Mouse (Mus musculus) midbrain, embryonic 15.5 days (tissue): ENCODE measurements at regions not wholly inside any gene's neighbourhood (a gene's known extent, or its start where the extent isn't known, plus 50 kb on each side); places are given as distances from the start of the nearest gene placed in this dataset.
"Not testable (repeated sequence)": the region's sequence is repeated elsewhere in the genome, so short reads cannot be mapped to it uniquely, and the experiment has no call there.

Experiments used
- ATAC-seq: fragments of 200-750 bp; cut with Nextera tagmentation; replicated peaks from 2 replicates; pipeline ENCODE4 v1.8.0; 2017; ENCODE audit warnings: moderate TSS enrichment
- H3K27ac ChIP-seq: fragments of 300-500 bp; sonication (generic); 2 replicates; pipeline ENCODE4 v1.5.1; 2015; ENCODE audit warnings: mild to moderate bottlenecking, inconsistent platforms
- H3K27me3 ChIP-seq: fragments of 300-500 bp; sonication (generic); replicated peaks from 2 replicates; pipeline ENCODE4 v1.6.1; 2015; ENCODE audit warnings: inconsistent platforms
- H3K36me3 ChIP-seq: fragments of 300-500 bp; sonication (generic); replicated peaks from 2 replicates; pipeline ENCODE4 v1.6.1; 2015; ENCODE audit warnings: inconsistent platforms
- H3K4me1 ChIP-seq: fragments of 300-500 bp; sonication (generic); 2 replicates; pipeline ENCODE4 v1.6.1; 2015; ENCODE audit warnings: inconsistent platforms
- H3K4me2 ChIP-seq: fragments of 300-500 bp; sonication (generic); 2 replicates; pipeline ENCODE4 v1.6.1; 2015; ENCODE audit warnings: inconsistent platforms, mild to moderate bottlenecking, moderate library complexity
- H3K4me3 ChIP-seq: fragments of 300-500 bp; sonication (generic); 2 replicates; pipeline ENCODE4 v1.5.1; 2015; ENCODE audit warnings: mild to moderate bottlenecking, inconsistent platforms
- H3K9ac ChIP-seq: fragments of 300-500 bp; sonication (generic); 2 replicates; pipeline ENCODE4 v1.6.1; 2015; ENCODE audit warnings: mild to moderate bottlenecking, inconsistent platforms
- H3K9me3 ChIP-seq: fragments of 300-500 bp; sonication (generic); 2 replicates; pipeline ENCODE4 v1.6.1; 2016; ENCODE audit warnings: inconsistent platforms
- WGBS: fragments of 180-500 bp; shearing (Covaris S2); methylation state at CpG from one replicate; pipeline ENCODE4 v1.1.7; 2015; ENCODE audit warnings: mixed read lengths; 5-methylcytosine and 5-hydroxymethylcytosine counted together

DNA sequence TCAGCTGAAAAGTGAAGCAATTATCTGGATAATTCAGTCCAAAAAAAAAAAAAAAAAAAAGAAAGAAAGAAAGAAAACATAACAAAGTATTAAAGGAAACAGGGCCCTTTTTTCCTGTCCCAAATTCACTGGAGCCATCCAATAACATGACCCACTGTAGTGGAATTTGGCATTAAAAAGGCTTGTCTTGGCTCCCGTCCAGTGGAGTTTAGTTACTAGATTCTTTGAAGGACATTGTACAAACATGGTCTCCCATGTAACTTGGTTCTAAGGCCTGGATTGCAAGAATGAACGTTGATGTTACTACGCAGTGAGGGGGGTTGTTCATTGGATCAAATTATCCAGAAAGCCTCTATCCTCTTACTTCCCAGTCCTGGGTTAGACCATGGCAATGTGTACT is 207.4 kb downstream of the Msrb3 start:
- H3K27me3 ChIP-seq, result peaks cover 8% of the 10 kb centered on the region
- 65% methylated on average over 3 of the region's 3 CpGs for WGBS
- H3K9me3 ChIP-seq, result no peaks in the 10 kb centered on the region
- no peak overlapping the region for H3K9ac ChIP-seq
- no peak overlapping the region for H3K4me3 ChIP-seq
- no peak overlapping the region for H3K27ac ChIP-seq
- H3K36me3 ChIP-seq, result no peaks in the 10 kb centered on the region
- no peaks in the 10 kb centered on the region for H3K4me1 ChIP-seq
- no peak overlapping the region for H3K4me2 ChIP-seq
- ATAC-seq, result no peak

DNA sequence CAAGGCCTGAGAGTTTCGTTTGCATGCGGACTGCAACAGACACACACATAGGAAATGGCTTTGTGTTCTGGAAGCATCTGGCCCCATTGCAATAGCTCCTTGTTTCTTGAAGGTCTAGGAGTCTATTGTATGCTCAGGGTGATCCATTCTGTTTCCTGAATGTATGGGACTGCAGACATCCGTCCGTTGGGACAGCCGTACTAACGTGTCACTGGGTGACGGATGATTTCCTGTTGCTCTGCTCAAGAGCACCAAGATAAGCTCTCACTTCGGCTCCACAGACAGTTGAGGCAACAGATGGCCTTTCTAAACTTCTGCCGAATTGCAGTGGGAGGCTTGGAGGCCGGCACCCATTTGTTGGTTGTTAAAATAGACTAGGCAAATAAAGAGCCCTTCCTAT is 209.9 kb upstream of the Hmga2 start:
- ATAC-seq, result no peak
- Histone ChIP-seq H3K4me1 (no peaks in the 10 kb centered on the region), H3K4me3 (no peak overlapping the region), H3K4me2 (no peak overlapping the region), H3K9ac (no peak overlapping the region), H3K27ac (no peak overlapping the region), H3K27me3 (no peaks in the 10 kb centered on the region), H3K36me3 (no peaks in the 10 kb centered on the region), H3K9me3 (no peaks in the 10 kb centered on the region)
- 79% methylated on average over 10 of the region's 10 CpGs for WGBS

GRCm38 (mm10) chr10:120682021-120682420 is 205.8 kb upstream of the Hmga2 start:
- H3K9me3 ChIP-seq, result no peaks in the 10 kb centered on the region
- ATAC-seq, result no peak
- H3K36me3 ChIP-seq, result no peaks in the 10 kb centered on the region
- no peaks in the 10 kb centered on the region for H3K27me3 ChIP-seq
- no peak overlapping the region for H3K9ac ChIP-seq
- H3K4me3 ChIP-seq, result no peak overlapping the region
- H3K4me2 ChIP-seq, result no peak overlapping the region
- H3K4me1 ChIP-seq, result no peaks in the 10 kb centered on the region
- WGBS, result 90% methylated on average over 10 of the region's 10 CpGs
- no peak overlapping the region for H3K27ac ChIP-seq

GRCm38 (mm10) chr10:120679982-120680381 is 203.7 kb upstream of the Hmga2 start:
- Histone ChIP-seq H3K27ac (no peak overlapping the region), H3K4me3 (no peak overlapping the region), H3K27me3 (no peaks in the 10 kb centered on the region), H3K9ac (no peak overlapping the region), H3K9me3 (no peaks in the 10 kb centered on the region), H3K4me2 (no peak overlapping the region), H3K4me1 (no peaks in the 10 kb centered on the region), H3K36me3 (no peaks in the 10 kb centered on the region)
- ATAC-seq, result no peak
- WGBS, result 69% methylated on average over 6 of the region's 6 CpGs

- H3K27ac ChIP-seq, result no peak overlapping the region
- WGBS, result 90% methylated on average over 8 of the region's 8 CpGs
- H3K9me3 ChIP-seq, result no peaks in the 10 kb centered on the region
- ATAC-seq, result no peak
- no peak overlapping the region for H3K9ac ChIP-seq
- no peak overlapping the region for H3K4me2 ChIP-seq
- no peak overlapping the region for H3K4me3 ChIP-seq
- no peaks in the 10 kb centered on the region for H3K36me3 ChIP-seq
- H3K27me3 ChIP-seq, result no peaks in the 10 kb centered on the region
- peaks cover 3% of the 10 kb centered on the region; the same call in 1 of the 2 replicates for H3K4me1 ChIP-seq
Observed at GRCm38 (mm10) chr10:120678277-120678676, 202.0 kb upstream of the Hmga2 start.

DNA sequence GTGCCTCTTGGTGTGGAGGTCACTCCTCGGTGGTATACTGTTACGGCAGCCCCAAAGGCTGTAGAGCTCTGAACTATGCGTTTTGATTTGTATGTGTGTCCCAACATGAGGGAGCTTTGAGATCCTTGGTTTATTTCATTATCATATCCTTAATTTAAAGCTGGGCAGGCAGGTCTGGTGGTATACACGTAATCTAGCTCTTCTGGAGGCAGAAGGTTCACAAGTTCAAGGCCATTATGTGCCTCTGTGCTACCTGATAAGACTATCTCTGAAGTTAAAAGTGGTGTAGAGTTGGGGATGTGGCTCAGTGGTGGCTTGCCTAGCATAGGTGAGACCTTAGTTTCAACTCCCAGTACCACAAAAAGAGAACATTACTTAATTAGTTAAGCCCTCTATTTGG is 199.1 kb upstream of the Hmga2 start:
- H3K9ac ChIP-seq, result no peak overlapping the region
- no peaks in the 10 kb centered on the region for H3K36me3 ChIP-seq
- 88% methylated on average over 4 of the region's 4 CpGs for WGBS
- ATAC-seq, result no peak
- H3K27ac ChIP-seq, result no peak overlapping the region
- peaks cover 3% of the 10 kb centered on the region; the same call in 1 of the 2 replicates for H3K4me1 ChIP-seq
- no peaks in the 10 kb centered on the region for H3K27me3 ChIP-seq
- H3K4me2 ChIP-seq, result no peak overlapping the region
- H3K4me3 ChIP-seq, result no peak overlapping the region
- no peaks in the 10 kb centered on the region for H3K9me3 ChIP-seq

DNA sequence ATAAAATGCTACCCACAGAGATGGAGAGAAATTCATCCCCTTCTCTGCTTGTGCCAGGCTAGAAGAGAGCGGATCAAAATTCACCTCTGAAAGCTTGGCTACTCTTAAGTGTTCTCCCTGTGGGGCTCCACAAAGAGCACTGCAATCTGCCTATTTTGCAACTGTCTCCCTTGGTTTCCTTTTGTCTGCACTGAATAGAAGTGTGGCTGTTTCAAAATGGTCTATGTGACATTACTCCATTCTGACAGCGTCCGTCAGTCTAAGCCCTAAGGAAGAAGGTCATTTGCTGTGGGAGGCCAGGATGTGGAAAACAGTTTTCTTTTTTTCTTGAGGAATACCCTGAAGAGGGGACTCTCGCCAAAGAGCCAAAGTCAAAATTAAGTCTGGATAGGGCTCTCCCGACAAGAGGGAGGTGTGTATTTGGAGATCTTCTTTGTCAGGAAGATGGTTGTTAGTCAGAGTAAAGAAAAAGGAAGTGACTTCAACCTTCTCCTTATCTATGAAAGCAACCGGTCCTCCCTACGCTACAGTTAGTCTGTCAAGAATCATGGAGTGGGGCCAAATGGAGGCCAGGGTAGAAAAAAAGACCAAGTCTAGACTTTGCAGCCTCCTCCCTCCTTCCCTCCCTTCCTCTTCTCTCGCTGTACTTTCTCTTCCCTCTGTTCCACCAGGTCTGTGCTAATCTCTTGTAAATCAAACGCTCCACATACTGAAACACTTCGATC is 198.2 kb upstream of the Hmga2 start:
- no peak overlapping the region for H3K4me3 ChIP-seq
- H3K9ac ChIP-seq, result no peak overlapping the region
- WGBS, result 44% methylated on average over 10 of the region's 10 CpGs
- no peak for ATAC-seq
- H3K36me3 ChIP-seq, result no peaks in the 10 kb centered on the region
- no peak overlapping the region for H3K4me2 ChIP-seq
- peaks cover 3% of the 10 kb centered on the region; the same call in 1 of the 2 replicates for H3K4me1 ChIP-seq
- no peak overlapping the region for H3K27ac ChIP-seq
- H3K9me3 ChIP-seq, result no peaks in the 10 kb centered on the region
- H3K27me3 ChIP-seq, result no peaks in the 10 kb centered on the region

- not testable (repeated sequence) for H3K36me3 ChIP-seq, H3K4me2 ChIP-seq, H3K9me3 ChIP-seq, H3K4me3 ChIP-seq, H3K9ac ChIP-seq, H3K4me1 ChIP-seq, H3K27ac ChIP-seq, H3K27me3 ChIP-seq, ATAC-seq
- 89% methylated on average over 7 of the region's 7 CpGs for WGBS
Observed at GRCm38 (mm10) chr10:120667678-120668031, 191.4 kb upstream of the Hmga2 start.

DNA sequence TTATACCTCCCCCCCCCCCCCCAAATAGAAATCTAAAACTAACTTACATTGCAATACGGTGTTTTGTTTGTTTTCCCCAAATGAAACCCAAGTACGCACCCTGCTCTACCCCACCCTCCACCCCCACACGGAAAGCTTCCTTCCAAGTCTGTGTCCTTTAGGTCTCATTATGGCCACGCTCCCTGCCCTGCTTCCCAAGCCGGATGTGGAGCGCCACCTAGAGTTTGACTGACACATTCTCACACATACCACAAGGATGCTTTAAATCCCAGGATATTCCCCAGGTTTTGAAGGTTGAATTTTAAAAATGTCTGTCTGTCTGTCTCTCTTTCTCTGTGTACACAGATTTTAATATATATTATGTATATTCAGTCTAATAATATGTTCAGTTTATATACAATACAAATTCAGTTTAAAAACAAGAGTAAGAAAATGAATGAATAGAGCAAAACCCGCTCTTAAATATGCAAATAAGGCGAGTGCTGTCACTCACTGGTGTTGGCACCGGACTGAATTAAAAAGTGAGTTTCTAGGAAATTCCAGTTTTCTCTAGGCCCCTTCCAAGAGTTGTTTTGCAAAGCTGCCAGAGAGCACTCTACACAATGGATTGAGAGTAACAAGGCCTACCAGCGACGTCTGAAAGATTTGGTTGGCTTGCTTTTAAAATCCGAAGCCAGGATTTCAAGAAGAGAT is 190.9 kb upstream of the Hmga2 start:
- no peak for ATAC-seq
- Histone ChIP-seq H3K36me3 (no peaks in the 10 kb centered on the region), H3K9me3 (no peaks in the 10 kb centered on the region), H3K27ac (no peak overlapping the region), H3K27me3 (no peaks in the 10 kb centered on the region), H3K4me3 (no peak overlapping the region), H3K4me1 (no peaks in the 10 kb centered on the region), H3K9ac (no peak overlapping the region), H3K4me2 (no peak overlapping the region)
- WGBS, result 60% methylated on average over 12 of the region's 12 CpGs

- Histone ChIP-seq H3K4me1 (no peaks in the 10 kb centered on the region), H3K9ac (no peak overlapping the region), H3K4me3 (no peak overlapping the region), H3K9me3 (no peaks in the 10 kb centered on the region), H3K4me2 (no peak overlapping the region), H3K36me3 (no peaks in the 10 kb centered on the region), H3K27me3 (no peaks in the 10 kb centered on the region), H3K27ac (no peak overlapping the region)
- WGBS, result 83% methylated on average over 7 of the region's 7 CpGs
- ATAC-seq, result no peak
Observed at GRCm38 (mm10) chr10:120666202-120666860, 190.1 kb upstream of the Hmga2 start.

- H3K4me2 ChIP-seq, result no peak overlapping the region
Observed at GRCm38 (mm10) chr10:120665670-120666069, 189.4 kb upstream of the Hmga2 start.

GRCm38 (mm10) chr10:120664419-120664818 is 188.2 kb upstream of the Hmga2 start:
- Histone ChIP-seq H3K4me2 (no peak overlapping the region), H3K27ac (no peak overlapping the region), H3K36me3 (no peaks in the 10 kb centered on the region), H3K9ac (no peak overlapping the region), H3K4me3 (no peak overlapping the region), H3K9me3 (no peaks in the 10 kb centered on the region), H3K27me3 (no peaks in the 10 kb centered on the region), H3K4me1 (no peaks in the 10 kb centered on the region)
- 88% methylated on average over 5 of the region's 5 CpGs for WGBS
- ATAC-seq, result no peak

More at GRCm38 (mm10) chr10:120665670-120666069, 189.4 kb upstream of the Hmga2 start:
- Histone ChIP-seq H3K4me3 (no peak overlapping the region), H3K27ac (no peak overlapping the region), H3K36me3 (no peaks in the 10 kb centered on the region), H3K4me1 (no peaks in the 10 kb centered on the region), H3K9me3 (no peaks in the 10 kb centered on the region), H3K9ac (no peak overlapping the region), H3K27me3 (no peaks in the 10 kb centered on the region)
- no peak for ATAC-seq
- 73% methylated on average over 5 of the region's 5 CpGs for WGBS
